Mouse (Mus musculus): ENCODE results near the gene Caap1. TPM values are rescaled to one million over a fixed set of nuclear protein-coding genes. Genes with fewer than 3 reads are reported as not detected.

The Caap1 gene
- total and polyA plus RNA-seq, 2 experiments from 2014 or later, result 9.2 TPM

- Histone ChIP-seq H3K36me3 (ENCODE audit: insufficient read depth, low read length) (no peaks in the 10 kb centered on the region), H3K4me3 (ENCODE audit: low read depth, low read length) (no peak overlapping the region), H3K27ac (ENCODE audit: low read depth, low read length) (no peak overlapping the region), H3K27me3 (ENCODE audit: insufficient read depth, low read length) (no peaks in the 10 kb centered on the region), H3K9me3 (ENCODE audit: low read length) (no peaks in the 10 kb centered on the region), H3K4me1 (ENCODE audit: insufficient read depth, low read length) (no peaks in the 10 kb centered on the region), H3K4me2 (ENCODE audit: low read depth, low read length, poor library complexity, severe bottlenecking) (no peak overlapping the region), H3K9ac (replicated peaks; ENCODE audit: low read length, poor library complexity, severe bottlenecking) (no peak overlapping the region)
- DNase-seq (ENCODE audit: low spot score) (no peak), ATAC-seq (ENCODE audit: low FRiP score) (no peak)
- no peak for TF ChIP-seq CTCF (IDR thresholded peaks at IDR 0.05)
Measured at GRCm38 (mm10) chr4:94533205-94533604, 23.4 kb downstream of the Caap1 start.

DNA sequence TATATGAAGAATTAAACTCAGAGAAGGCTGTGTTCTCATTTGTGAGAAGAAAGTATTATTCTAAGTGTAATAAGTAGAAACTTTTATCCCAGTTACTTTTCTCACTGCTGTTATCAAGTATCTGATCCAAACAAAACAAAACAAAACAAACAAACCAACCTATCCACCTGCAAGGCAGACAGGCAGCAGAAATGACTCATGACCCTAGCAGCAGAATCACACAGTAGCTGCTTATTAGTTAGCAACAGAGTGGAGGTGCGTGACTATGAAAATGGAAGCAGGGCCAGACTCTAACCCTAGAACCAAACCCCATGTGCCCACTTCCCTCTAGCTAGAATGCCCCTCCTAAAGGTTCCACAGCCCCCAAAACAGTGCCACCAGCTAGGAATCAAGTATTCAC is 27.1 kb downstream of the Caap1 start:
- no peak for TF ChIP-seq CTCF (IDR thresholded peaks at IDR 0.05)
- no peaks in the 10 kb centered on the region for H3K36me3 ChIP-seq (ENCODE audit: insufficient read depth, low read length)
- H3K9me3 ChIP-seq (ENCODE audit: low read length), result no peaks in the 10 kb centered on the region
- no peaks in the 10 kb centered on the region for H3K27me3 ChIP-seq (ENCODE audit: insufficient read depth, low read length)
- ATAC-seq (ENCODE audit: low FRiP score) (no peak), DNase-seq (ENCODE audit: low spot score) (no peak)
- H3K4me3 ChIP-seq (ENCODE audit: low read depth, low read length), result no peak overlapping the region
- no peak overlapping the region for H3K4me2 ChIP-seq (ENCODE audit: low read depth, low read length, poor library complexity, severe bottlenecking)
- no peak overlapping the region for H3K27ac ChIP-seq (ENCODE audit: low read depth, low read length)
- H3K9ac ChIP-seq (replicated peaks; ENCODE audit: low read length, poor library complexity, severe bottlenecking), result no peak overlapping the region
- 93% methylated on average over 1 of the region's 1 CpGs for WGBS
- no peaks in the 10 kb centered on the region for H3K4me1 ChIP-seq (ENCODE audit: insufficient read depth, low read length)

DNA sequence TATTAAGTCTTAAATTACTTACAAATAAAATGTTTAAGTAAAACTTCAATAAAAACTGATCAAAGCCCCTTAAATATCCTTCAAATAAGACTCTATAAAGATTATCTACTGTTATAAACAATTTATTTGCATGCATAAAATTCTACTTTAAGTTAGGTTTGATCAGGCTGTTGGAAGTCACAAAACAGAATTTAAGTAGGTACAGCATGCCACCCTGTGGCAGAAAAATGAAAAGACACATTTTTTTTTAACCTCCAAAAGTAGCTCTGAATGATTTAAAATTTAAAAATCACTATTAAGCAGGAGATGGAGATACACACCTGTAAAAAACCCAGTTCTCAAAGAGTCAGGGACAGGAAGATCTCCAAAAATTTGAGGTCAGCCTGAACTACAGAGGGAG is 33.3 kb downstream of the Caap1 start:
- Histone ChIP-seq H3K4me2 (ENCODE audit: low read depth, low read length, poor library complexity, severe bottlenecking) (no peak overlapping the region), H3K27me3 (ENCODE audit: insufficient read depth, low read length) (no peaks in the 10 kb centered on the region), H3K27ac (ENCODE audit: low read depth, low read length) (no peak overlapping the region), H3K9me3 (ENCODE audit: low read length) (no peaks in the 10 kb centered on the region), H3K36me3 (ENCODE audit: insufficient read depth, low read length) (no peaks in the 10 kb centered on the region), H3K4me3 (ENCODE audit: low read depth, low read length) (no peak overlapping the region), H3K9ac (replicated peaks; ENCODE audit: low read length, poor library complexity, severe bottlenecking) (no peak overlapping the region), H3K4me1 (ENCODE audit: insufficient read depth, low read length) (no peaks in the 10 kb centered on the region)
- peak; percentile 75 for TF ChIP-seq CTCF (IDR thresholded peaks at IDR 0.05)
- ATAC-seq (ENCODE audit: low FRiP score), result no peak
- peak; percentile 44 for DNase-seq (ENCODE audit: low spot score)

GRCm38 (mm10) chr4:94517631-94518030 is 39.0 kb downstream of the Caap1 start:
- Histone ChIP-seq H3K9ac (replicated peaks; ENCODE audit: low read length, poor library complexity, severe bottlenecking) (no peak overlapping the region), H3K9me3 (ENCODE audit: low read length) (no peaks in the 10 kb centered on the region), H3K4me1 (ENCODE audit: insufficient read depth, low read length) (no peaks in the 10 kb centered on the region), H3K27ac (ENCODE audit: low read depth, low read length) (no peak overlapping the region), H3K4me3 (ENCODE audit: low read depth, low read length) (no peak overlapping the region), H3K27me3 (ENCODE audit: insufficient read depth, low read length) (no peaks in the 10 kb centered on the region), H3K4me2 (ENCODE audit: low read depth, low read length, poor library complexity, severe bottlenecking) (no peak overlapping the region), H3K36me3 (ENCODE audit: insufficient read depth, low read length) (no peaks in the 10 kb centered on the region)
- DNase-seq (ENCODE audit: low spot score) (peak; percentile 90), ATAC-seq (ENCODE audit: low FRiP score) (0 out of 2 replicates have a peak, but pooled peaks have one; percentile 63)
- peak; percentile 91 for TF ChIP-seq CTCF (IDR thresholded peaks at IDR 0.05)
- 47% methylated on average over 4 of the region's 4 CpGs for WGBS

GRCm38 (mm10) chr4:94515366-94515765 is 41.2 kb downstream of the Caap1 start:
- Histone ChIP-seq H3K4me3 (ENCODE audit: low read depth, low read length) (no peak overlapping the region), H3K36me3 (ENCODE audit: insufficient read depth, low read length) (peaks cover 4% of the 10 kb centered on the region; the same call in 1 of the 2 replicates), H3K4me2 (ENCODE audit: low read depth, low read length, poor library complexity, severe bottlenecking) (no peak overlapping the region), H3K27me3 (ENCODE audit: insufficient read depth, low read length) (no peaks in the 10 kb centered on the region), H3K4me1 (ENCODE audit: insufficient read depth, low read length) (no peaks in the 10 kb centered on the region), H3K27ac (ENCODE audit: low read depth, low read length) (no peak overlapping the region), H3K9me3 (ENCODE audit: low read length) (no peaks in the 10 kb centered on the region), H3K9ac (replicated peaks; ENCODE audit: low read length, poor library complexity, severe bottlenecking) (no peak overlapping the region)
- no peak for DNase-seq (ENCODE audit: low spot score)
- TF ChIP-seq CTCF (IDR thresholded peaks at IDR 0.05), result no peak
- ATAC-seq (ENCODE audit: low FRiP score), result no peak
- 78% methylated on average over 3 of the region's 3 CpGs for WGBS

DNA sequence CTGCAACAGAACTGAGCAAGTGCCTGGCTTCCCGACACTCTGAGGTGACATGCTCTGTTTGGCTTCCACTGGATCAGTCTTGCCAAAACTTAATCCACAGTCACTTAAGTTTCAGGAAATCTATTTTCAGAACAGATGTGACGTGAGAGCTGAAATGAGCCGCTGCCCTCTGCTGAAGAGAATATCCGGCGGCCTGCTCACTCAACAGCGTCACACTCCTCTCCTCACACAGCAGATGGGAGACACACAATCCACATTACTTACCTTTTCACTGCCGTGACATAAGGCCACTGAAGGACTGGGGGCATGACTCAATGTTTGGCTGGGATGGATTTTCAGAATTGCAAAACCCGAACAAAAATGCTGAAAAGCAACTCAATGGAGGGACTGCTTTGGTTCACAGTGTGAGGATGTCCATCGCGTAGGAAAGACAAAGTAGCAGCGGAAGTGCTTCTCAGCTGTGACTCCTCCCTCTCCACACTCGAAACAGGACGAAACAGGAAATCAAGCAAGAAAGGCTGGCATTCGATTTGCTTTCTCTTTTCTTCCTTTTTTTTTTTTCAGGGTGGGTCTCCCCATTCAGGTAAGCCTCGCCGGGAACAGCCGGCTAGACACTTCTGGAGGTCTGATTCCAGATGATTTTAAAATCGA is 79.7 kb downstream of the Caap1 start:
- Histone ChIP-seq H3K36me3 (ENCODE audit: insufficient read depth, low read length) (no peaks in the 10 kb centered on the region), H3K27ac (ENCODE audit: low read depth, low read length) (no peak overlapping the region), H3K9me3 (ENCODE audit: low read length) (no peaks in the 10 kb centered on the region), H3K9ac (replicated peaks; ENCODE audit: low read length, poor library complexity, severe bottlenecking) (no peak overlapping the region), H3K4me1 (ENCODE audit: insufficient read depth, low read length) (no peaks in the 10 kb centered on the region), H3K27me3 (ENCODE audit: insufficient read depth, low read length) (no peaks in the 10 kb centered on the region), H3K4me2 (ENCODE audit: low read depth, low read length, poor library complexity, severe bottlenecking) (no peak overlapping the region), H3K4me3 (ENCODE audit: low read depth, low read length) (no peak overlapping the region)
- WGBS, result 76% methylated on average over 18 of the region's 18 CpGs
- TF ChIP-seq CTCF (IDR thresholded peaks at IDR 0.05), result no peak
- peak; percentile 34; the same call in 1 of the 2 replicates for ATAC-seq (ENCODE audit: low FRiP score)
- no peak for DNase-seq (ENCODE audit: low spot score)
